Comparison of ENCODE assay signal across 11 mouse cellular contexts in the genomic region with DNA sequence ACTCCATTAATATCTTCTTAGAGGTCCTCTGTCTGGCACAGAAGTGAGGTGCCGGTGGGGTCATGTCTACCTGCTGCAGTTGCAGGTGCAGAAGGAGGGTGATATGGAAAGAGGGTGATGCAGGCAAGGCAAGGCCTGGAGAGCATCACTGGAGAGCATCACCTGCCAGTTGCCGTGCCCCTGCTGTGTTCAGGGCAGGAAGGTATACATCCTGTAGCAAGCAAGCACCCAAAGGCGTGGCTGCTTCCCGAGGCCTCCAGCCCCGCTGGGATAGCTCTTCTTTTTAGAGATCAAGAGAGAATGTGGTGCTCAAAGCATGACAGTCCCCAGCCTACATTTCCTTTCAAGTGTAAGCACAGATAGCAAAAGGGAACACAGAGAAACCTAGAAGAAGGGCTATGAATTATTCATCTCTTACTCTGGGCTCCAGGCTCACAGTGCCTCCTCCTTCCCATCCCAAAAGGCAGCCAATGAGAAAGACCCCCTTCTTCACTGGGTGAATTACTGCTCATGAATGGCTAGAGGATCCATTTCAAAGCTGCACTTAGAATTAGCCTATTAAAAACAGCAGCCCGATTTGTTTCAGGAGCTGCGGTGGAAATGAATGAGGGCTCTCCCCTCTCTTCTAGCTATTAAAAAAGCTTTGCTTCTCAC. TPM values are rescaled to one million over a fixed set of nuclear protein-coding genes. Genes with fewer than 3 reads are reported as not detected.
DNase-seq lines count a peak whose midpoint lies in the region; ATAC-seq lines count a peak whose summit lies in the region.
"Had no signal": no experiment of that assay in that cellular context is flagged by ENCODE, and none has a peak within 500 bp of the region (broad histone marks: within the 10 kb centered on the region; RNA-seq: fewer than 3 reads in every experiment).

No protein-coding gene starts in this region.

- no peaks in the 10 kb centered on the region for H3K9me3 ChIP-seq in hindbrain, embryonic 11.5 days (ENCODE audit: control insufficient read depth, low read length)
- no peaks in the 10 kb centered on the region for H3K9me3 ChIP-seq in midbrain, embryonic 15.5 days
- H3K9me3 ChIP-seq: liver, embryonic 13.5 days had no signal

- H3K4me2 ChIP-seq in hindbrain, embryonic 11.5 days (replicated peaks; ENCODE audit: low read depth, low read length), result no peak overlapping the region
- H3K4me2 ChIP-seq in midbrain, embryonic 15.5 days, result peak overlapping the region; percentile 36
- H3K4me2 ChIP-seq: liver, embryonic 13.5 days had no signal

- DNase-seq in embryo, embryonic 10.5 days (ENCODE audit: low spot score), result peak; percentile 71
- DNase-seq in hindbrain, embryonic 11.5 days (ENCODE audit: low spot score), result peak; percentile 60
- DNase-seq in ovary, postnatal 36 days (ENCODE audit: low spot score), result no peak
- no peak for DNase-seq in lung, postnatal 25 days (ENCODE audit: low spot score)
- DNase-seq in ovary, postnatal 14 days (ENCODE audit: low spot score), result no peak
- DNase-seq in MN1 (ENCODE audit: low spot score), result no peak
- DNase-seq: liver, embryonic 13.5 days had no signal

- H3K4me3 ChIP-seq in hindbrain, embryonic 11.5 days (ENCODE audit: low read depth, low read length), result no peak overlapping the region
- 0 out of 2 replicates have a peak overlapping the region, but pooled peaks have one; percentile 7 for H3K4me3 ChIP-seq in midbrain, embryonic 15.5 days
- H3K4me3 ChIP-seq: liver, embryonic 13.5 days had no signal

- H3K4me1 ChIP-seq in hindbrain, embryonic 11.5 days (replicated peaks; ENCODE audit: control insufficient read depth, insufficient read depth, low read length), result peaks cover 10% of the 10 kb centered on the region
- H3K4me1 ChIP-seq in midbrain, embryonic 15.5 days, result peaks cover 22% of the 10 kb centered on the region
- H3K4me1 ChIP-seq: liver, embryonic 13.5 days had no signal

- peak; percentile 64 for ATAC-seq in CD4-positive, CD25-positive, alpha-beta regulatory T cell, adult 4 months
- ATAC-seq in hindbrain, embryonic 11.5 days (ENCODE audit: low FRiP score), result peak; percentile 96
- peak; percentile 97 for ATAC-seq in midbrain, embryonic 15.5 days (replicated peaks)
- ATAC-seq: Patski had no signal

- WGBS in hindbrain, embryonic 11.5 days, result 37% methylated on average over 7 of the region's 7 CpGs
- WGBS in midbrain, embryonic 15.5 days, result 15% methylated on average over 7 of the region's 7 CpGs

- H3K9ac ChIP-seq in hindbrain, embryonic 11.5 days (ENCODE audit: low read depth, low read length), result no peak overlapping the region
- H3K9ac ChIP-seq in midbrain, embryonic 15.5 days, result no peak overlapping the region
- H3K9ac ChIP-seq: liver, embryonic 13.5 days had no signal

- H3K36me3 ChIP-seq in hindbrain, embryonic 11.5 days (ENCODE audit: control insufficient read depth, insufficient read depth, low read length), result no peaks in the 10 kb centered on the region
- no peaks in the 10 kb centered on the region for H3K36me3 ChIP-seq in midbrain, embryonic 15.5 days (replicated peaks)
- H3K36me3 ChIP-seq: liver, embryonic 13.5 days had no signal

- H3K27me3 ChIP-seq in hindbrain, embryonic 11.5 days (ENCODE audit: control insufficient read depth, insufficient read depth, low read length), result no peaks in the 10 kb centered on the region
- H3K27me3 ChIP-seq in midbrain, embryonic 15.5 days (replicated peaks), result no peaks in the 10 kb centered on the region
- H3K27me3 ChIP-seq: liver, embryonic 13.5 days; Patski had no signal

- H3K27ac ChIP-seq in hindbrain, embryonic 11.5 days (ENCODE audit: low read depth, low read length), result peak overlapping the region; percentile 17; the same call in 1 of the 2 replicates
- H3K27ac ChIP-seq in midbrain, embryonic 15.5 days, result peak overlapping the region; percentile 88
- H3K27ac ChIP-seq: liver, embryonic 13.5 days had no signal

RNA-seq across cellular contexts. Expression of gene Agbl1, which starts 44.6 kb away (rescaled TPM):
- not detected for polyA plus RNA-seq in CD4-positive, CD25-positive, alpha-beta regulatory T cell, adult 4 months (2017; shearing (Covaris generic))
- polyA plus RNA-seq in hindbrain, embryonic 11.5 days (2014; fragmentation: Nextera tagmentation; extraction: Ambion mirVana), result 0.15 and 0.28 TPM in 2 replicates
- 0.06 and 0.25 TPM in 2 replicates for polyA plus RNA-seq in midbrain, embryonic 15.5 days (2015; fragmentation: Nextera tagmentation; extraction: Ambion mirVana)
- polyA plus RNA-seq: heart, embryonic 16.5 days; liver, embryonic 13.5 days; Patski had no signal

Comparison
In these comparisons a context has a peak if more than half of its experiments do, and no peak if none do; other contexts are left out.
1. DNase-seq: peak in embryo, embryonic 10.5 days (single experiment) and hindbrain, embryonic 11.5 days (single experiment); none in ovary, postnatal 36 days (single experiment), lung, postnatal 25 days (single experiment), ovary, postnatal 14 days (single experiment) and MN1 (single experiment).
2. Peak in every context shown above with its lines, with median percentiles within 50 percentile points of each other: ATAC-seq.